Mouse (Mus musculus) gastrocnemius, adult 18-20 months (tissue): ENCODE measurements around the gene Ccdc126. TPM values are rescaled to one million over a fixed set of nuclear protein-coding genes. Genes with fewer than 3 reads are reported as not detected.

Source experiments
- DNase-seq: peaks from one replicate; pipeline ENCODE4 v3.0.0; 2021; ENCODE audit warnings: low spot score
- long read RNA-seq, 2 experiments: library from polyadenylated mRNA; stranded (forward); transcript quantifications; one replicate each; pipeline ENCODE4 v2.0.0; 2021
- total RNA-seq, 2 experiments: library from RNA; stranded (reverse); gene quantifications; 2 replicates each; pipeline ENCODE4 v1.2.3; 2021

Ccdc126 gene
- 1 to 10 TPM; 1.8 to 2.3 TPM for total RNA-seq
- long read RNA-seq, experiment 1, partial matches to known transcripts, result 0 of 2 reads
- long read RNA-seq, experiment 1, other reads (novel, unspliced or antisense), result 1 of 2 reads
- long read RNA-seq, experiment 2, partial matches to known transcripts, result 0 of 3 reads
- long read RNA-seq, experiment 2, other reads (novel, unspliced or antisense), result 0 of 3 reads

DNA sequence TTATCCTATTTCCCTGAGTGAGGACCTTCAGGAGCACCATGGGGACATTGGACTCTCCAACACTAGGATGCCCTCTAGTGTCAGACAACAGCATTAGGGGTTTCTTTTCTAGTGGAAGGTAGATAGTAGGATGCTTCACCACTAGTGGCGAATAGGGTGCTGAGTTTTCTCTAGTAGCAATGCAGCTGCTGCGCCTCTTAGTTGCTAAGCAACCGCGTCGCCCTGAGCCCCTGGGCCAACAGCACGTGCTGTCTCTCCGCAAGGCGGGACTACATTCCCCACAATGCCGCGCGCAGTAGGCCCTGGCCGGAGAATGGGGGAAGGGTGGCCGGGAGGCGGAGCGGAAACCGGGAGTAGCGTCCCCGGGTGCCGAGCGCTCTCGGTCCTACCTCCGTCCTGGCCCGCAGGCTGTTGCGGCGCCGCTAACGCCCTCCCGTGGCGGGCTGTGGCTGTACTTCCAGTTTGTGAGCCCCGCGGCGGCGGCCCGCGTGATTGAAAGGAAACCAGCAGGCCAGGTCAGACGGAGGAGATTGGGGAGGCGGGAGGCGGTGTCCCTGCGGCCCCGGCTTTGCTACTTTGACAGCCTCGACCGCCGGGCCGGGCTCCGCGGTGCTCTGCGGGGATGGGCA, at the start of gene Ccdc126:
Ccdc126 (plus strand) TSS at position 309 of the 629 bp plus-strand sequence.
- DNase-seq, result peak; percentile 99

GRCm38 (mm10) chr6:49269923-49270322, 49.2 kb upstream of the Ccdc126 start:
- no peak for DNase-seq

DNA sequence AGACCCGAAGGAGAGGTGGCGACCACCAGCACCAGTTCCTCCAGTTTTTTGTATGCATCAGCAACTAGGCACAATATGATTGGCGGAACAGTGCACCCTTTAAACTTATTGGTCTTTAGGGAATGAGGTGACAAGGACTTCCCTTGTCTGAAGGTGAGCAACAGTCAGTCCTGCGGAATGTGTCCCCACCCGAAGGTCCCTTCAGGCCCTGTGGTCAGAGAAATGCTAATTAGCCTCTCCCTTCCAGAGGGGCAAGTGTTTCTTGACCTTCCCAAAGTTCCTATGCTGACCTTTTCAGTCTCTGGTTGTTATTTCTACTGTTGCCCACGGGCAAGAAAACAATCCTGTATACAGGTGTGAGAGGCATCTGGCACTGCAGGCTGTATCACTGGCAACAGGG, 47.3 kb upstream of the Ccdc126 start:
- DNase-seq, result no peak

DNA sequence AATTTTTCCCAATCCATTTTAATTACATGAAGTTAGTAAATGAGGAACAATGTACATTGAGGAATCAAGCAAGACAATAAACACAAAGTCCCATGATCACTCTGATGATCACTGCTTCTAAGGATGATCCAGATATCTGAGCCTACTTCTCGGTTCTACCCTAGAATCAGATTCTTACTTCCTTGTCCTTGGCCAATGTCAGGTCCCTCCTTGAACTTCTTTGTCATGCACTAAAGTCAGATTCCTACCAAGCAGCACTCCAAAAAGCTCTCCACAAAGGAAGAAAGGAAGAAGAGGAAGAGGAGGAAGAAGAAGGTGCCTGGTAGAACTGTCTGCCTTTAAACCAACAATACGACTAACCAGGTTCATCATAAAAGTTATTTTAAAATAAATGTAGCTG, 46.2 kb upstream of the Ccdc126 start:
- DNase-seq, result no peak

DNA sequence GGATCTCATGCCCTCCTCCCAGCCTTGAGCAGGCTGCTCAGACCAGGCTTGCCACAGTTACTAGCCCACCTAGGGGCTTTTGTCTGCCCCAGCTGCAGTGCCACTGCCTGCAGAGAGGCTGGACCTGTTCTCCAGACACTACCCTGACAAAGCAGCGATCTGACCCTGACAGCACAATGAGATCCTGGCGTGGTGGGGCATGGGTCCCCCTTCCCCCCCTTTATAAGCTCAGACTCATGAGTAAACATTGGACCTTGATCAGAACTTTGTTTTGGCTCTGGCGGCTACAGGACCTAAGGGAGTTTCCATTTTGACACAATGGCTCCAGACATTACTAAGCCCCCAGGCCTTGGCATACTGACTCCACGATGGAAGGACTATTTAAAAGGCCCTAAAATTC, 45.1 kb upstream of the Ccdc126 start:
- no peak for DNase-seq

- no peak for DNase-seq
Observed at GRCm38 (mm10) chr6:49274416-49275091, 44.5 kb upstream of the Ccdc126 start.

DNA sequence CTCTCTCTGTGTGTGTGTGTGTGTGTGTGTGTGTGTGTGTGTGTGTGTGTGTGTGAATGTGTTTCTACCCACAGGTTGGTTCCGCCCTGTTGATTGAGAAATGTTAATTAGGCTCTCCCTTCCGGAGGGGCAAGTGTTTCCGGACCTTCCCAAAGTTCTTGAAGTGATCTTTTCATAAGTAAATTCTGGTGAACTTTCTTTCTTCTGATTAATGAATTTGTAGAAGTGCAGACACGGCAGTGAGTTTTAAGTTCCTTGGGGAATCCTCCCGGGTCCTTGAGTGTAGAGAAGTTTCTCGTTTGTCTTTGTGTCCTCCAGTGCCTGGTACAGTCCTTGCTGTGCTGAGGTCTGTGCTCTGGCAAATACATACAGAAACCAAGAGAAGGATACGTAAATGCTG, 43.8 kb upstream of the Ccdc126 start:
- DNase-seq, result no peak

DNA sequence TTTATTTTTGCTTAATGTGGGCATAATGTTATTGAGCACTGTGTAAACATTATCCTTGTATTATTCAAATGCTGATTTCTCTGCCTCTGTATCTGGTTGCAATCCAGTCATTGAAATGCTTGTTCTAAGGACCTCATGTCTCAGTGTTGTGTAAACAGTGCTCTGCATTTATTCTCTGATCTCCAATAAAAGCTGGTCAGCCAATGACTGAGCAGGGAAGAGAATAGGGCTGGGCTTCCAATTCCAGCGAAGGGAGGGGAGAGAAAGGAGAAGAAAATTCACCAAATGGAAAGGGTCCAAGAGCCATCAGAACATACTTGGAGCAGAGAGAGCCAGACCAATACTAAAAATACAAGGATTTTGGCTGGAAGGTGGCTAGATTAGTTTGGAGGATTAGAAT, 38.1 kb upstream of the Ccdc126 start:
- DNase-seq, result no peak

GRCm38 (mm10) chr6:49282122-49282521, 37.0 kb upstream of the Ccdc126 start:
- DNase-seq, result peak; percentile 76

- DNase-seq, result no peak
Observed at GRCm38 (mm10) chr6:49298286-49298685, 20.8 kb upstream of the Ccdc126 start.

DNA sequence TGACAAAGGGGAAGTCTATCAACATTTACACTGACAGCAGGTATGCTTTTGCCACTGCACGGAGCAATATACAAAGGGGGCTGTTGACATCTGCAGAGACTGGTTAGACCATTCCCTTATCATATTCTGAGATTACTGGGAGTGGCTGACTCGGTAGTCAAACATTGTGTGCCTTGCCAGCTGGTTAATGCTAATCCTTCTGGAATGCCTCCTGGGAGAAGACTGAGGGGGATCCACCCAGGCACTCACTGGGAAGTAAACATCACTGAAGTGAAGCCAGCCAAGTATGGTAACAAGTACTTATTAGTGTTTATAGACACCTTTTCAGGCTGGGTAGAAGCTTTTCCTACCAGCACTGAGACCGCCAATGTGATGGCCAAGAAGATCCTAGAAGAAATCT, 4.3 kb upstream of the Ccdc126 start:
- peak; percentile 13 for DNase-seq

GRCm38 (mm10) chr6:49319595-49320315, 681 bp downstream of the Ccdc126 start:
- no peak for DNase-seq

- DNase-seq, result no peak
Observed at GRCm38 (mm10) chr6:49321341-49321740, 2.3 kb downstream of the Ccdc126 start.

- DNase-seq, result no peak
Observed at GRCm38 (mm10) chr6:49322056-49322455, 3.0 kb downstream of the Ccdc126 start.

- DNase-seq, result no peak
Observed at GRCm38 (mm10) chr6:49322986-49323385, 3.9 kb downstream of the Ccdc126 start.

- no peak for DNase-seq
Observed at GRCm38 (mm10) chr6:49324528-49324927, 5.5 kb downstream of the Ccdc126 start.

DNA sequence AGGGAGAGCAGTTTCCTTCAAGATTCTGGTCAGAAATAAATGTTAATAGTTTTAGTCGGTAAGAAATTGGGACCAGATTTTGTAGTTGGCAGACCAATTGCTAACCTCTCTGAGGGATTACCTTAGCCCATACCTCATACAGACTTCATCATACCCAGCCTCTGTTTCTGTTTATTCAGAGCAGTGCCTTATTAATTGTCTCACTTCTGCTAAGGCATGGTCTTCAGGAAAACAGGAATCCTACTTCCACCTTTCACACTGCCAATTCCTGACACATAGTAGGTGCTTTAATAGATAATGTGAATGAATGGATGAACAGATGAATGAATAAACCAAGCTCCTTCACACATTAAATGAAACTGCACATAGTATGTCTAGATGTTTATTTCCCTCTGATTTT, 6.2 kb downstream of the Ccdc126 start:
- DNase-seq, result no peak

GRCm38 (mm10) chr6:49326846-49327245, 7.8 kb downstream of the Ccdc126 start:
- DNase-seq, result no peak

GRCm38 (mm10) chr6:49331369-49332059, 12.4 kb downstream of the Ccdc126 start:
- no peak for DNase-seq

DNA sequence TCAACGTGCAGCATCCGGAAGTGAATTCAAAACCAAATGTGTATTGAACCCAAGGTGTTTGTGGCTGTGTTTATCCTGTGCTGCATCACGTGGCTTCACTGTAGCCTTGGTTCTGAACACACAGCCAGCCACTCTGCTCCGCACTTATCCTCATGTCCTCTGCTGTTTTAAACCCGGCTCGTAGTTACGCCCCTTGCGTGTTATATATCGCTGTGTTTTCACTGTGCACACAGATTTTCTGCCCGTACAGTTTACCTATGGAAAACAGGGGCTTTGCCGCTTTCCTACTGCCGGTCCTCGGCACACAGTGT, 12.9 kb downstream of the Ccdc126 start:
- no peak for DNase-seq

DNA sequence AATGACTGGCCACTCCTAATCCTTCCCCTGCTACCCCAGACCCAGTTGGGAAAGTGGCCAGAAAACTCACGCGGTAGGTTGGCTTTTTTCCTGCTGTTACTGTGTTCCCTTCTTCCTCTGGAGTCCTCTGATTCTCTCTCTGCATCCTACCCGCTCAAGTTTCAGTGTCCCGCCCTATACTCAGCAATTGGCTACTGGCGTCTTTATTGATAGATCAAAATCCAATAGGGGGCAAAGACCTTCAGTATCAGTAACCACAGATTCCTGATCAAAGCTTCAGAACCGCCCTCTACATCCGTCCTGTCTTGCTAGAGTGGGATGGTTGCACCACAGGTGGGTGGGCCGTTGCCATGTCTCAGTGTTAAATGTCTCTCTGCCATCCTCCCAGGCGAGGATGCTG, 19.5 kb downstream of the Ccdc126 start:
- no peak for DNase-seq

GRCm38 (mm10) chr6:49339145-49339544, 20.1 kb downstream of the Ccdc126 start:
- no peak for DNase-seq
